Mouse (Mus musculus) megakaryocyte, embryonic 14.5 days (primary cell): ENCODE measurements around the gene Ric8b. TPM values are rescaled to one million over a fixed set of nuclear protein-coding genes. Genes with fewer than 3 reads are reported as not detected.

Experiments
- H3K27me3 ChIP-seq: replicated peaks from 2 replicates; pipeline ENCODE3; 2012; ENCODE audit warnings: inconsistent platforms
- H3K36me3 ChIP-seq: replicated peaks from 2 replicates; pipeline ENCODE3; 2012; ENCODE audit warnings: low read length, inconsistent platforms, mixed read lengths
- H3K4me1 ChIP-seq: 2 replicates; pipeline ENCODE4 v1.6.1; 2012; ENCODE audit warnings: inconsistent platforms
- H3K4me3 ChIP-seq: replicated peaks from 2 replicates; pipeline ENCODE3; 2012; ENCODE audit warnings: moderate library complexity, mild to moderate bottlenecking, inconsistent platforms
- H3K9me3 ChIP-seq: 2 replicates; pipeline ENCODE4 v1.6.1; 2012; ENCODE audit warnings: inconsistent platforms
- FLI1 ChIP-seq: IDR thresholded peaks from 2 replicates; pipeline ENCODE4 v1.6.1; 2012; ENCODE audit warnings: low read length, inconsistent platforms, mixed read lengths
- GATA1 ChIP-seq: IDR thresholded peaks from 3 replicates; pipeline ENCODE4 v1.6.1; 2012; ENCODE audit warnings: mixed read lengths, low read length, inconsistent platforms, borderline replicate concordance
- polyA plus RNA-seq: library from polyadenylated mRNA; stranded (reverse); fragments of >175 nt; gene quantifications from 2 replicates; pipeline ENCODE4 v1.2.3, GENCODE M21; 2012; ENCODE audit warnings: low replicate concordance; ENCODE audit not compliant: insufficient read depth

Ric8b gene
- polyA plus RNA-seq, 1 experiment, result 2.9 TPM

- TF ChIP-seq FLI1, result no peak
- TF ChIP-seq GATA1, result no peak
- Histone ChIP-seq H3K36me3 (peaks cover 99% of the 10 kb centered on the region), H3K4me1 (peaks cover 27% of the 10 kb centered on the region), H3K4me3 (no peak overlapping the region), H3K27me3 (no peaks in the 10 kb centered on the region), H3K9me3 (no peaks in the 10 kb centered on the region)
Measured at GRCm38 (mm10) chr10:85014456-85014976, 97.1 kb downstream of the Ric8b start.

- H3K27me3 ChIP-seq, result peaks cover 5% of the 10 kb centered on the region
- peaks cover 27% of the 10 kb centered on the region for H3K36me3 ChIP-seq
- H3K4me3 ChIP-seq, result no peak overlapping the region
- TF ChIP-seq FLI1, result no peak
- no peak for TF ChIP-seq GATA1
- H3K4me1 ChIP-seq, result peaks cover 12% of the 10 kb centered on the region
- H3K9me3 ChIP-seq, result no peaks in the 10 kb centered on the region
Measured at GRCm38 (mm10) chr10:85022647-85023312, 105.4 kb downstream of the Ric8b start.

GRCm38 (mm10) chr10:85023313-85023666, 105.9 kb downstream of the Ric8b start:
- Histone ChIP-seq H3K36me3 (peaks cover 22% of the 10 kb centered on the region), H3K4me1 (peaks cover 17% of the 10 kb centered on the region), H3K9me3 (no peaks in the 10 kb centered on the region), H3K4me3 (no peak overlapping the region), H3K27me3 (peaks cover 5% of the 10 kb centered on the region)
- TF ChIP-seq FLI1 (no peak), GATA1 (no peak)

- Histone ChIP-seq H3K27me3 (peaks cover 5% of the 10 kb centered on the region), H3K4me3 (no peak overlapping the region), H3K36me3 (no peaks in the 10 kb centered on the region), H3K9me3 (peaks cover 17% of the 10 kb centered on the region), H3K4me1 (peaks cover 17% of the 10 kb centered on the region)
- TF ChIP-seq FLI1, result no peak
- no peak for TF ChIP-seq GATA1
Measured at GRCm38 (mm10) chr10:85025799-85026424, 108.5 kb downstream of the Ric8b start.

GRCm38 (mm10) chr10:85027619-85028175, 110.3 kb downstream of the Ric8b start:
- TF ChIP-seq FLI1 (no peak), GATA1 (no peak)
- H3K27me3 ChIP-seq, result peaks cover 7% of the 10 kb centered on the region
- peaks cover 23% of the 10 kb centered on the region for H3K9me3 ChIP-seq
- H3K4me3 ChIP-seq, result no peak overlapping the region
- H3K36me3 ChIP-seq, result no peaks in the 10 kb centered on the region
- H3K4me1 ChIP-seq, result peaks cover 17% of the 10 kb centered on the region

GRCm38 (mm10) chr10:85035131-85035725, 117.8 kb downstream of the Ric8b start:
- Histone ChIP-seq H3K4me1 (peaks cover 5% of the 10 kb centered on the region; the same call in 1 of the 2 replicates), H3K4me3 (no peak overlapping the region), H3K9me3 (peaks cover 38% of the 10 kb centered on the region), H3K36me3 (no peaks in the 10 kb centered on the region), H3K27me3 (peaks cover 11% of the 10 kb centered on the region)
- no peak for TF ChIP-seq GATA1
- no peak for TF ChIP-seq FLI1

GRCm38 (mm10) chr10:85038147-85038546, 120.7 kb downstream of the Ric8b start:
- Histone ChIP-seq H3K4me1 (peaks cover 5% of the 10 kb centered on the region), H3K9me3 (peaks cover 25% of the 10 kb centered on the region), H3K27me3 (peaks cover 15% of the 10 kb centered on the region), H3K36me3 (no peaks in the 10 kb centered on the region), H3K4me3 (no peak overlapping the region)
- TF ChIP-seq GATA1 (no peak), FLI1 (no peak)

GRCm38 (mm10) chr10:85038852-85039251, 121.4 kb downstream of the Ric8b start:
- Histone ChIP-seq H3K36me3 (no peaks in the 10 kb centered on the region), H3K4me3 (no peak overlapping the region), H3K4me1 (peaks cover 5% of the 10 kb centered on the region), H3K27me3 (peaks cover 15% of the 10 kb centered on the region), H3K9me3 (peaks cover 25% of the 10 kb centered on the region)
- no peak for TF ChIP-seq GATA1
- no peak for TF ChIP-seq FLI1

GRCm38 (mm10) chr10:85044191-85044711, 126.8 kb downstream of the Ric8b start:
- H3K36me3 ChIP-seq, result no peaks in the 10 kb centered on the region
- no peak overlapping the region for H3K4me3 ChIP-seq
- TF ChIP-seq GATA1 (no peak), FLI1 (no peak)
- H3K4me1 ChIP-seq, result peaks cover 12% of the 10 kb centered on the region
- H3K9me3 ChIP-seq, result peaks cover 10% of the 10 kb centered on the region
- peaks cover 10% of the 10 kb centered on the region for H3K27me3 ChIP-seq
